Mouse (Mus musculus) forebrain, embryonic 15.5 days (tissue): ENCODE data around the gene Adamts9. TPM values are rescaled to one million over a fixed set of nuclear protein-coding genes. Genes with fewer than 3 reads are reported as not detected.

Experiments used
- ATAC-seq: fragments of 200-750 bp; cut with Nextera tagmentation; replicated peaks from 2 replicates; pipeline ENCODE4 v1.8.0; 2017; ENCODE audit warnings: mild to moderate bottlenecking, moderate TSS enrichment, moderate library complexity
- H3K27ac ChIP-seq: fragments of 300-500 bp; sonication (generic); replicated peaks from 2 replicates; pipeline ENCODE4 v1.5.1; 2015; ENCODE audit warnings: mild to moderate bottlenecking, inconsistent platforms
- H3K27me3 ChIP-seq: fragments of 300-500 bp; sonication (generic); 2 replicates; pipeline ENCODE4 v1.6.1; 2015; ENCODE audit warnings: inconsistent platforms
- H3K36me3 ChIP-seq: fragments of 300-500 bp; sonication (generic); 2 replicates; pipeline ENCODE4 v1.6.1; 2015; ENCODE audit warnings: mild to moderate bottlenecking, inconsistent platforms
- H3K4me1 ChIP-seq: fragments of 300-500 bp; sonication (generic); 2 replicates; pipeline ENCODE4 v1.6.1; 2015; ENCODE audit warnings: inconsistent platforms
- H3K4me2 ChIP-seq: fragments of 300-500 bp; sonication (generic); replicated peaks from 2 replicates; pipeline ENCODE4 v1.6.1; 2015; ENCODE audit warnings: mild to moderate bottlenecking, inconsistent platforms
- H3K4me3 ChIP-seq: fragments of 300-500 bp; sonication (generic); 2 replicates; pipeline ENCODE4 v1.5.1; 2015; ENCODE audit warnings: mild to moderate bottlenecking, inconsistent platforms
- H3K9ac ChIP-seq: fragments of 300-500 bp; sonication (generic); replicated peaks from 2 replicates; pipeline ENCODE4 v1.6.1; 2015; ENCODE audit warnings: mild to moderate bottlenecking, inconsistent platforms
- H3K9me3 ChIP-seq: fragments of 300-500 bp; sonication (generic); 2 replicates; pipeline ENCODE4 v1.6.1; 2016; ENCODE audit warnings: inconsistent platforms
- WGBS: fragments of 180-500 bp; shearing (Covaris S2); methylation state at CpG from one replicate; pipeline ENCODE4 v1.1.7; 2015; ENCODE audit warnings: mixed read lengths; 5-methylcytosine and 5-hydroxymethylcytosine counted together
- polyA plus RNA-seq: library from polyadenylated mRNA; unstranded; fragments of >200 nt; fragmentation: Nextera tagmentation; extraction: Ambion mirVana; gene quantifications from 2 replicates; pipeline ENCODE4 v1.2.1, GENCODE M21; 2015

Gene Adamts9
- polyA plus RNA-seq, 1 experiment from 2014 or later = 1.0 TPM

GRCm38 (mm10) chr6:92910611-92911010 lies 32.7 kb downstream of the Adamts9 start:
- H3K9me3 ChIP-seq = no peaks in the 10 kb centered on the region
- no peaks in the 10 kb centered on the region for H3K4me1 ChIP-seq
- H3K36me3 ChIP-seq = no peaks in the 10 kb centered on the region
- H3K9ac ChIP-seq = no peak overlapping the region
- ATAC-seq = no peak
- no peak overlapping the region for H3K4me3 ChIP-seq
- H3K27me3 ChIP-seq = no peaks in the 10 kb centered on the region
- 92% methylated on average over 3 of the region's 3 CpGs for WGBS
- no peak overlapping the region for H3K4me2 ChIP-seq
- H3K27ac ChIP-seq = no peak overlapping the region

GRCm38 (mm10) chr6:92909361-92909760 lies 33.9 kb downstream of the Adamts9 start:
- no peaks in the 10 kb centered on the region for H3K9me3 ChIP-seq
- H3K27ac ChIP-seq = no peak overlapping the region
- no peaks in the 10 kb centered on the region for H3K36me3 ChIP-seq
- H3K4me3 ChIP-seq = no peak overlapping the region
- no peak for ATAC-seq
- 65% methylated on average over 8 of the region's 8 CpGs for WGBS
- no peak overlapping the region for H3K9ac ChIP-seq
- no peak overlapping the region for H3K4me2 ChIP-seq
- H3K4me1 ChIP-seq = no peaks in the 10 kb centered on the region
- H3K27me3 ChIP-seq = no peaks in the 10 kb centered on the region

GRCm38 (mm10) chr6:92905922-92906321 lies 37.4 kb downstream of the Adamts9 start:
- H3K4me2 ChIP-seq = no peak overlapping the region
- H3K9me3 ChIP-seq = no peaks in the 10 kb centered on the region
- H3K4me3 ChIP-seq = no peak overlapping the region
- H3K27me3 ChIP-seq = no peaks in the 10 kb centered on the region
- no peaks in the 10 kb centered on the region for H3K4me1 ChIP-seq
- H3K36me3 ChIP-seq = no peaks in the 10 kb centered on the region
- no peak overlapping the region for H3K9ac ChIP-seq
- WGBS = 32% methylated on average over 5 of the region's 5 CpGs
- H3K27ac ChIP-seq = no peak overlapping the region
- ATAC-seq = no peak

GRCm38 (mm10) chr6:92904491-92904890 lies 38.8 kb downstream of the Adamts9 start:
- 36% methylated on average over 2 of the region's 2 CpGs for WGBS
- H3K27me3 ChIP-seq = no peaks in the 10 kb centered on the region
- no peak overlapping the region for H3K27ac ChIP-seq
- no peak overlapping the region for H3K4me3 ChIP-seq
- ATAC-seq = no peak
- no peaks in the 10 kb centered on the region for H3K4me1 ChIP-seq
- no peaks in the 10 kb centered on the region for H3K9me3 ChIP-seq
- no peaks in the 10 kb centered on the region for H3K36me3 ChIP-seq
- no peak overlapping the region for H3K9ac ChIP-seq
- H3K4me2 ChIP-seq = no peak overlapping the region

- H3K4me3 ChIP-seq = no peak overlapping the region
- H3K27me3 ChIP-seq = no peaks in the 10 kb centered on the region
- H3K9ac ChIP-seq = no peak overlapping the region
- WGBS = 89% methylated on average over 1 of the region's 1 CpGs
- no peak for ATAC-seq
- no peak overlapping the region for H3K4me2 ChIP-seq
- no peaks in the 10 kb centered on the region for H3K9me3 ChIP-seq
- no peaks in the 10 kb centered on the region for H3K4me1 ChIP-seq
- H3K27ac ChIP-seq = no peak overlapping the region
- H3K36me3 ChIP-seq = no peaks in the 10 kb centered on the region
Measured at GRCm38 (mm10) chr6:92904037-92904436, 39.3 kb downstream of the Adamts9 start.

GRCm38 (mm10) chr6:92891535-92891934 lies 51.8 kb downstream of the Adamts9 start:
- Histone ChIP-seq H3K36me3 (no peaks in the 10 kb centered on the region), H3K27me3 (no peaks in the 10 kb centered on the region), H3K27ac (no peak overlapping the region), H3K9ac (no peak overlapping the region), H3K4me1 (no peaks in the 10 kb centered on the region), H3K4me2 (no peak overlapping the region), H3K9me3 (no peaks in the 10 kb centered on the region), H3K4me3 (no peak overlapping the region)
- ATAC-seq = no peak
- WGBS = 81% methylated on average over 1 of the region's 1 CpGs

GRCm38 (mm10) chr6:92883131-92883900 lies 60.0 kb downstream of the Adamts9 start:
- Histone ChIP-seq H3K4me2 (no peak overlapping the region), H3K27ac (no peak overlapping the region), H3K36me3 (no peaks in the 10 kb centered on the region), H3K4me1 (no peaks in the 10 kb centered on the region), H3K27me3 (no peaks in the 10 kb centered on the region), H3K9ac (no peak overlapping the region), H3K9me3 (no peaks in the 10 kb centered on the region), H3K4me3 (no peak overlapping the region)
- no peak for ATAC-seq
- WGBS = 16% methylated on average over 9 of the region's 9 CpGs

GRCm38 (mm10) chr6:92882446-92882845 lies 60.8 kb downstream of the Adamts9 start:
- WGBS = 72% methylated on average over 5 of the region's 5 CpGs
- Histone ChIP-seq H3K9ac (no peak overlapping the region), H3K4me1 (no peaks in the 10 kb centered on the region), H3K9me3 (no peaks in the 10 kb centered on the region), H3K27ac (no peak overlapping the region), H3K36me3 (no peaks in the 10 kb centered on the region), H3K27me3 (no peaks in the 10 kb centered on the region), H3K4me3 (no peak overlapping the region), H3K4me2 (no peak overlapping the region)
- ATAC-seq = no peak

- no peaks in the 10 kb centered on the region for H3K9me3 ChIP-seq
- no peaks in the 10 kb centered on the region for H3K36me3 ChIP-seq
- H3K9ac ChIP-seq = no peak overlapping the region
- no peak overlapping the region for H3K27ac ChIP-seq
- WGBS = 85% methylated on average over 14 of the region's 14 CpGs
- ATAC-seq = no peak
- H3K4me2 ChIP-seq = no peak overlapping the region
- H3K4me1 ChIP-seq = no peaks in the 10 kb centered on the region
- no peaks in the 10 kb centered on the region for H3K27me3 ChIP-seq
- no peak overlapping the region for H3K4me3 ChIP-seq
Measured at GRCm38 (mm10) chr6:92879700-92880265, 63.5 kb downstream of the Adamts9 start.

GRCm38 (mm10) chr6:92878771-92879170 lies 64.5 kb downstream of the Adamts9 start:
- H3K9me3 ChIP-seq = no peaks in the 10 kb centered on the region
- no peak overlapping the region for H3K4me2 ChIP-seq
- H3K27ac ChIP-seq = no peak overlapping the region
- no peak overlapping the region for H3K9ac ChIP-seq
- no peaks in the 10 kb centered on the region for H3K4me1 ChIP-seq
- H3K27me3 ChIP-seq = no peaks in the 10 kb centered on the region
- no peak for ATAC-seq
- no peak overlapping the region for H3K4me3 ChIP-seq
- WGBS = 92% methylated on average over 5 of the region's 5 CpGs
- H3K36me3 ChIP-seq = no peaks in the 10 kb centered on the region

GRCm38 (mm10) chr6:92877236-92877635 lies 66.1 kb downstream of the Adamts9 start:
- Histone ChIP-seq H3K4me3 (no peak overlapping the region), H3K27ac (no peak overlapping the region), H3K36me3 (no peaks in the 10 kb centered on the region), H3K9ac (no peak overlapping the region), H3K4me2 (no peak overlapping the region), H3K9me3 (no peaks in the 10 kb centered on the region), H3K4me1 (no peaks in the 10 kb centered on the region), H3K27me3 (no peaks in the 10 kb centered on the region)
- no peak for ATAC-seq
- 94% methylated on average over 4 of the region's 4 CpGs for WGBS

GRCm38 (mm10) chr6:92876121-92876520 lies 67.2 kb downstream of the Adamts9 start:
- Histone ChIP-seq H3K4me2 (no peak overlapping the region), H3K9ac (no peak overlapping the region), H3K27ac (no peak overlapping the region), H3K27me3 (no peaks in the 10 kb centered on the region), H3K4me3 (no peak overlapping the region), H3K4me1 (no peaks in the 10 kb centered on the region), H3K36me3 (no peaks in the 10 kb centered on the region), H3K9me3 (no peaks in the 10 kb centered on the region)
- no peak for ATAC-seq
- 83% methylated on average over 5 of the region's 5 CpGs for WGBS

- WGBS = 92% methylated on average over 2 of the region's 2 CpGs
- Histone ChIP-seq H3K4me1 (no peaks in the 10 kb centered on the region), H3K4me2 (no peak overlapping the region), H3K4me3 (no peak overlapping the region), H3K36me3 (no peaks in the 10 kb centered on the region), H3K9me3 (no peaks in the 10 kb centered on the region), H3K27ac (no peak overlapping the region), H3K9ac (no peak overlapping the region), H3K27me3 (no peaks in the 10 kb centered on the region)
- ATAC-seq = no peak
Measured at GRCm38 (mm10) chr6:92875340-92875739, 68.0 kb downstream of the Adamts9 start.
